9 mouse cellular contexts compared by ENCODE assay signal in genomic region chr8:31031721-31032591, GRCm38 (mm10).
DNase-seq lines count a peak whose midpoint lies in the region; ATAC-seq and TF ChIP-seq lines count a peak whose summit lies in the region.
"Had no signal": no experiment of that assay in that cellular context is flagged by ENCODE, and none has a peak within 500 bp of the region (broad histone marks: within the 10 kb centered on the region; RNA-seq: fewer than 3 reads in every experiment).

No protein-coding gene starts in this region.

- H3K27me3 ChIP-seq in forebrain, postnatal 0 days (ENCODE audit: insufficient read depth, low read length), result no peaks in the 10 kb centered on the region
- H3K27me3 ChIP-seq in hindbrain, embryonic 11.5 days (ENCODE audit: control insufficient read depth, insufficient read depth, low read length), result no peaks in the 10 kb centered on the region

- peak; percentile 89 for TF ChIP-seq CTCF in forebrain, postnatal 0 days (IDR thresholded peaks at IDR 0.05; ENCODE audit: low read depth)

- peak overlapping the region; percentile 60 for H3K27ac ChIP-seq in forebrain, postnatal 0 days (ENCODE audit: low read depth, low read length)
- H3K27ac ChIP-seq in hindbrain, embryonic 11.5 days (ENCODE audit: low read depth, low read length), result peak overlapping the region; percentile 31

- peak; percentile 94 for ATAC-seq in forebrain, postnatal 0 days
- ATAC-seq in hindbrain, embryonic 11.5 days (ENCODE audit: low FRiP score), result peak; percentile 91

- WGBS in forebrain, postnatal 0 days, result 4% methylated on average over 24 of the region's 24 CpGs
- WGBS in hindbrain, embryonic 11.5 days, result 8% methylated on average over 23 of the region's 24 CpGs

- 0 out of 2 replicates have a peak, but pooled peaks cover 3% of the 10 kb centered on the region for H3K4me1 ChIP-seq in forebrain, postnatal 0 days (ENCODE audit: insufficient read depth)
- no peaks in the 10 kb centered on the region for H3K4me1 ChIP-seq in hindbrain, embryonic 11.5 days (replicated peaks; ENCODE audit: control insufficient read depth, insufficient read depth, low read length)

- no peaks in the 10 kb centered on the region for H3K36me3 ChIP-seq in forebrain, postnatal 0 days (ENCODE audit: insufficient read depth)
- no peaks in the 10 kb centered on the region for H3K36me3 ChIP-seq in hindbrain, embryonic 11.5 days (ENCODE audit: control insufficient read depth, insufficient read depth, low read length)

- peak overlapping the region; percentile 66 for H3K9ac ChIP-seq in forebrain, postnatal 0 days
- peak overlapping the region; percentile 34; the same call in 1 of the 2 replicates for H3K9ac ChIP-seq in hindbrain, embryonic 11.5 days (ENCODE audit: low read depth, low read length)

- peak overlapping the region; percentile 33 for H3K4me3 ChIP-seq in forebrain, postnatal 0 days (ENCODE audit: low read depth, low read length)
- peak overlapping the region; percentile 23 for H3K4me3 ChIP-seq in hindbrain, embryonic 11.5 days (ENCODE audit: low read depth, low read length)
- H3K4me3 ChIP-seq: myocyte had no signal

- peak overlapping the region; percentile 62 for H3K4me2 ChIP-seq in forebrain, postnatal 0 days (ENCODE audit: low read depth)
- peak overlapping the region; percentile 54 for H3K4me2 ChIP-seq in hindbrain, embryonic 11.5 days (replicated peaks; ENCODE audit: low read depth, low read length)

- peak; percentile 14 for DNase-seq in MN1 (ENCODE audit: low spot score)
- DNase-seq in cerebellum, adult 11-12 months, result peak; percentile 84
- DNase-seq in forebrain, postnatal 0 days, result peak; percentile 91
- DNase-seq in hindbrain, embryonic 11.5 days (ENCODE audit: low spot score), result peak; percentile 87
- peak; percentile 57 to 79 for DNase-seq in layer of hippocampus, postnatal 14 days (ENCODE audit: low spot score in 2 of 2)
- DNase-seq in lung, postnatal 10 days, result peak; percentile 71
- DNase-seq in retina, postnatal 1 day, result peak; percentile 93
- peak; percentile 49 for DNase-seq in urinary bladder, postnatal 25 days (ENCODE audit: low spot score)

- no peaks in the 10 kb centered on the region for H3K9me3 ChIP-seq in forebrain, postnatal 0 days (ENCODE audit: low read length)
- no peaks in the 10 kb centered on the region for H3K9me3 ChIP-seq in hindbrain, embryonic 11.5 days (ENCODE audit: control insufficient read depth, low read length)

Comparison
In these comparisons a context has a peak if more than half of its experiments do, and no peak if none do; other contexts are left out.
1. Peak in every context shown above with its lines: DNase-seq, ATAC-seq, H3K4me3 ChIP-seq and H3K27ac ChIP-seq.
2. DNase-seq: peak in every context shown above with its lines; median percentile 93 in retina, postnatal 1 day; 91 in forebrain, postnatal 0 days; 87 in hindbrain, embryonic 11.5 days; 84 in cerebellum, adult 11-12 months; 71 in lung, postnatal 10 days; 68 in layer of hippocampus, postnatal 14 days; 49 in urinary bladder, postnatal 25 days; 14 in MN1.